ENCODE assay signal across 8 mouse cellular contexts in genomic region chr15:99704041-99704681, GRCm38 (mm10). TPM values are rescaled to one million over a fixed set of nuclear protein-coding genes. Genes with fewer than 3 reads are reported as not detected.
DNase-seq lines count a peak whose midpoint lies in the region; ATAC-seq and TF ChIP-seq lines count a peak whose summit lies in the region.

No protein-coding gene starts in this region.

- WGBS in hindbrain, embryonic 10.5 days, result 25% methylated on average over 23 of the region's 23 CpGs
- 64% methylated on average over 23 of the region's 23 CpGs for WGBS in limb, embryonic 11.5 days
- WGBS in stomach, postnatal 0 days, result 55% methylated on average over 23 of the region's 23 CpGs

- no peak for TF ChIP-seq EP300 in stomach, postnatal 0 days (optimal IDR thresholded peaks at IDR 0.05)

- peak; percentile 62 to 66 for DNase-seq in left cerebral cortex, postnatal 36 days (ENCODE audit: low spot score in 2 of 2)
- DNase-seq in left cerebral cortex, adult 8-10 months (ENCODE audit: low spot score in 2 of 2), result no peak
- peak; percentile 84 for DNase-seq in brain, adult 2 months (ENCODE audit: low read depth, low spot score)
- DNase-seq in hindbrain, embryonic 10.5 days (ENCODE audit: low spot score), result no peak
- DNase-seq in limb, embryonic 11.5 days (ENCODE audit: low spot score), result no peak
- DNase-seq in stomach, postnatal 0 days (ENCODE audit: low spot score), result no peak
- no peak for DNase-seq in ovary, postnatal 14 days (ENCODE audit: low spot score)

- H3K4me2 ChIP-seq in limb, embryonic 11.5 days (ENCODE audit: low read depth, severe bottlenecking), result no peak overlapping the region
- no peak overlapping the region; the same call in 1 of the 2 replicates for H3K4me2 ChIP-seq in stomach, postnatal 0 days (replicated peaks; ENCODE audit: low read depth)

- intact Hi-C loops in left cerebral cortex, postnatal 36 days (cut with DNase I), result no loop called here

- peaks cover 48% of the 10 kb centered on the region for H3K4me1 ChIP-seq in hindbrain, embryonic 10.5 days (replicated peaks)
- H3K4me1 ChIP-seq in limb, embryonic 11.5 days (ENCODE audit: control insufficient read depth, insufficient read depth, low read length), result peaks cover 18% of the 10 kb centered on the region
- H3K4me1 ChIP-seq in stomach, postnatal 0 days (replicated peaks; ENCODE audit: control insufficient read depth, insufficient read depth), result no peaks in the 10 kb centered on the region

- ATAC-seq in limb, embryonic 11.5 days (ENCODE audit: insufficient number of reproducible peaks, low FRiP score, low TSS enrichment, low read depth), result no peak
- no peak for ATAC-seq in stomach, postnatal 0 days (ENCODE audit: low FRiP score, low TSS enrichment)
- no peak for ATAC-seq in erythroblast, adult 5-6 weeks (replicated peaks; ENCODE audit: low FRiP score, poor library complexity, severe bottlenecking)

- H3K27me3 ChIP-seq in hindbrain, embryonic 10.5 days (ENCODE audit: insufficient read depth, poor library complexity, severe bottlenecking), result 0 out of 2 replicates have a peak, but pooled peaks cover under 1% of the 10 kb centered on the region
- H3K27me3 ChIP-seq in limb, embryonic 11.5 days (ENCODE audit: control insufficient read depth, insufficient read depth, low read length), result no peaks in the 10 kb centered on the region
- no peaks in the 10 kb centered on the region for H3K27me3 ChIP-seq in stomach, postnatal 0 days (ENCODE audit: control insufficient read depth, insufficient read depth, low read length)

- no peak for TF ChIP-seq CTCF in stomach, postnatal 0 days (IDR thresholded peaks at IDR 0.05; ENCODE audit: low read depth)

- no peaks in the 10 kb centered on the region for H3K9me3 ChIP-seq in hindbrain, embryonic 10.5 days
- H3K9me3 ChIP-seq in limb, embryonic 11.5 days (ENCODE audit: control insufficient read depth, low read length), result no peaks in the 10 kb centered on the region
- no peaks in the 10 kb centered on the region for H3K9me3 ChIP-seq in stomach, postnatal 0 days (ENCODE audit: control insufficient read depth, low read length)

- peak overlapping the region; percentile 88 for H3K4me3 ChIP-seq in hindbrain, embryonic 10.5 days
- no peak overlapping the region for H3K4me3 ChIP-seq in limb, embryonic 11.5 days (ENCODE audit: low read depth, low read length)
- H3K4me3 ChIP-seq in stomach, postnatal 0 days (ENCODE audit: low read depth, low read length), result no peak overlapping the region

- no peak overlapping the region for H3K9ac ChIP-seq in limb, embryonic 11.5 days (ENCODE audit: low read length)
- H3K9ac ChIP-seq in stomach, postnatal 0 days (ENCODE audit: low read length), result no peak overlapping the region

- peaks cover 67% of the 10 kb centered on the region for H3K36me3 ChIP-seq in hindbrain, embryonic 10.5 days
- H3K36me3 ChIP-seq in limb, embryonic 11.5 days (ENCODE audit: control insufficient read depth, insufficient read depth, low read length), result peaks cover 27% of the 10 kb centered on the region
- H3K36me3 ChIP-seq in stomach, postnatal 0 days (ENCODE audit: control insufficient read depth, insufficient read depth, low read length), result peaks cover 17% of the 10 kb centered on the region

- peak overlapping the region; percentile 100 for H3K27ac ChIP-seq in hindbrain, embryonic 10.5 days
- 0 out of 2 replicates have a peak overlapping the region, but pooled peaks have one; percentile 3 for H3K27ac ChIP-seq in limb, embryonic 11.5 days (replicated peaks; ENCODE audit: low read depth, low read length)
- H3K27ac ChIP-seq in stomach, postnatal 0 days (replicated peaks), result 0 out of 2 replicates have a peak overlapping the region, but pooled peaks have one; percentile 13

RNA-seq across cellular contexts. Expression of gene Gm17349, which starts 1.1 kb away (rescaled TPM):
- total RNA-seq in left cerebral cortex, postnatal 36 days (2021), result 10 to 100 TPM in 1 of 2 experiments, 1 to 10 TPM in 1; 9.2 to 10.4 TPM
- total RNA-seq in left cerebral cortex, adult 8-10 months (2022), result 1 to 10 TPM; 3.4 to 9.2 (median 4.9) TPM
- not detected in 2 replicates for polyA plus RNA-seq in hindbrain, embryonic 10.5 days (2016; fragmentation: Nextera tagmentation; extraction: Ambion mirVana)
- not detected in 2 replicates for polyA plus RNA-seq in limb, embryonic 11.5 days (2014; fragmentation: Nextera tagmentation; extraction: Ambion mirVana)
- polyA plus RNA-seq in stomach, postnatal 0 days (2015; fragmentation: Nextera tagmentation; extraction: Ambion mirVana), result 1.0 and 2.5 TPM in 2 replicates
- not detected in 2 replicates for total RNA-seq in erythroblast, adult 5-6 weeks (2015; ENCODE audit: low replicate concordance)
- total RNA-seq in erythroblast, adult 5-6 weeks (2017; ENCODE audit: low replicate concordance), result not detected in 2 replicates

RNA-seq across cellular contexts. Expression of gene Smarcd1, which starts 2.2 kb away (rescaled TPM):
- 100 to 1,000 TPM; 159 to 164 TPM for total RNA-seq in left cerebral cortex, postnatal 36 days (2021)
- total RNA-seq in left cerebral cortex, adult 8-10 months (2022), result 100 to 1,000 TPM; 152 to 159 (median 156) TPM
- polyA plus RNA-seq in hindbrain, embryonic 10.5 days (2016; fragmentation: Nextera tagmentation; extraction: Ambion mirVana), result 101 and 118 TPM in 2 replicates
- 80.6 and 83.8 TPM in 2 replicates for polyA plus RNA-seq in limb, embryonic 11.5 days (2014; fragmentation: Nextera tagmentation; extraction: Ambion mirVana)
- 10.9 and 11.6 TPM in 2 replicates for polyA plus RNA-seq in stomach, postnatal 0 days (2015; fragmentation: Nextera tagmentation; extraction: Ambion mirVana)
- total RNA-seq in erythroblast, adult 5-6 weeks (2015; ENCODE audit: low replicate concordance), result 4.8 and 13.3 TPM in 2 replicates
- 3.9 and 14.8 TPM in 2 replicates for total RNA-seq in erythroblast, adult 5-6 weeks (2017; ENCODE audit: low replicate concordance)

RNA-seq across cellular contexts. Expression of gene Gpd1, which starts 13.2 kb away (rescaled TPM):
- total RNA-seq in left cerebral cortex, postnatal 36 days (2021), result 100 to 1,000 TPM in 1 of 2 experiments, 10 to 100 TPM in 1; 89.9 to 104 TPM
- total RNA-seq in left cerebral cortex, adult 8-10 months (2022), result 10 to 100 TPM; 72.7 to 86.4 (median 80.4) TPM
- polyA plus RNA-seq in hindbrain, embryonic 10.5 days (2016; fragmentation: Nextera tagmentation; extraction: Ambion mirVana), result 0.54 and 0.78 TPM in 2 replicates
- polyA plus RNA-seq in limb, embryonic 11.5 days (2014; fragmentation: Nextera tagmentation; extraction: Ambion mirVana), result 0.07 and 0.27 TPM in 2 replicates
- polyA plus RNA-seq in stomach, postnatal 0 days (2015; fragmentation: Nextera tagmentation; extraction: Ambion mirVana), result 6.8 and 7.9 TPM in 2 replicates
- 0.19 and 0.63 TPM in 2 replicates for total RNA-seq in erythroblast, adult 5-6 weeks (2015; ENCODE audit: low replicate concordance)
- 2.1 and 3.6 TPM in 2 replicates for total RNA-seq in erythroblast, adult 5-6 weeks (2017; ENCODE audit: low replicate concordance)

RNA-seq across cellular contexts. Expression of gene Cox14, which starts 21.3 kb away (rescaled TPM):
- total RNA-seq in left cerebral cortex, postnatal 36 days (2021), result 100 to 1,000 TPM; 112 to 121 TPM
- 100 to 1,000 TPM; 113 to 131 (median 118) TPM for total RNA-seq in left cerebral cortex, adult 8-10 months (2022)
- polyA plus RNA-seq in hindbrain, embryonic 10.5 days (2016; fragmentation: Nextera tagmentation; extraction: Ambion mirVana), result 152 and 174 TPM in 2 replicates
- polyA plus RNA-seq in limb, embryonic 11.5 days (2014; fragmentation: Nextera tagmentation; extraction: Ambion mirVana), result 118 and 123 TPM in 2 replicates
- 199 and 206 TPM in 2 replicates for polyA plus RNA-seq in stomach, postnatal 0 days (2015; fragmentation: Nextera tagmentation; extraction: Ambion mirVana)
- total RNA-seq in erythroblast, adult 5-6 weeks (2015; ENCODE audit: low replicate concordance), result 10.4 and 15.3 TPM in 2 replicates
- 5.6 and 9.1 TPM in 2 replicates for total RNA-seq in erythroblast, adult 5-6 weeks (2017; ENCODE audit: low replicate concordance)

RNA-seq across cellular contexts. Expression of gene Asic1, which starts 34.0 kb away (rescaled TPM):
- 10 to 100 TPM; 59.1 to 79.8 TPM for total RNA-seq in left cerebral cortex, postnatal 36 days (2021)
- 10 to 100 TPM; 68.4 to 78.4 (median 74.8) TPM for total RNA-seq in left cerebral cortex, adult 8-10 months (2022)
- polyA plus RNA-seq in hindbrain, embryonic 10.5 days (2016; fragmentation: Nextera tagmentation; extraction: Ambion mirVana), result 12.6 and 29.0 TPM in 2 replicates
- polyA plus RNA-seq in limb, embryonic 11.5 days (2014; fragmentation: Nextera tagmentation; extraction: Ambion mirVana), result 0.57 and 0.64 TPM in 2 replicates
- polyA plus RNA-seq in stomach, postnatal 0 days (2015; fragmentation: Nextera tagmentation; extraction: Ambion mirVana), result 1.0 and 1.2 TPM in 2 replicates
- total RNA-seq in erythroblast, adult 5-6 weeks (2015; ENCODE audit: low replicate concordance), result not detected in 2 replicates
- total RNA-seq in erythroblast, adult 5-6 weeks (2017; ENCODE audit: low replicate concordance), result not detected in 2 replicates

Comparison
In these comparisons a context has a peak if more than half of its experiments do, and no peak if none do; other contexts are left out.
1. DNase-seq: peak in left cerebral cortex, postnatal 36 days (2 of 2) and brain, adult 2 months (single experiment); none in left cerebral cortex, adult 8-10 months (0 of 2), hindbrain, embryonic 10.5 days (single experiment), limb, embryonic 11.5 days (single experiment), stomach, postnatal 0 days (single experiment) and ovary, postnatal 14 days (single experiment).
2. H3K27ac ChIP-seq: peak in every context shown above with its lines; median percentile 100 in hindbrain, embryonic 10.5 days; 13 in stomach, postnatal 0 days; 3 in limb, embryonic 11.5 days.
3. RNA of gene Gm17349, which starts 1.1 kb away (total RNA-seq): 9.2 to 10.4 TPM in left cerebral cortex, postnatal 36 days and 3.4 to 9.2 TPM in left cerebral cortex, adult 8-10 months; not detected in erythroblast, adult 5-6 weeks; every median in the first group is over 4 times any median in the second.
4. RNA of gene Smarcd1, which starts 2.2 kb away (total RNA-seq): 159 to 164 TPM in left cerebral cortex, postnatal 36 days and 152 to 159 TPM in left cerebral cortex, adult 8-10 months; 3.9 to 14.8 TPM in erythroblast, adult 5-6 weeks; every median in the first group is over 4 times any median in the second.
5. RNA of gene Gpd1, which starts 13.2 kb away (total RNA-seq): 89.9 to 104 TPM in left cerebral cortex, postnatal 36 days and 72.7 to 86.4 TPM in left cerebral cortex, adult 8-10 months; 0.19 to 3.6 TPM in erythroblast, adult 5-6 weeks; every median in the first group is over 10 times any median in the second.